Mouse (Mus musculus): Measurements from ENCODE around the gene Olfr266.

Gene Olfr266

GRCm38 (mm10) chr3:106826187-106826586, at the start of gene Olfr266:
Gene Olfr266, minus strand, starts transcription at chr3:106826287.
- DNase-seq (ENCODE audit: low read depth, low spot score) = no peak

GRCm38 (mm10) chr3:106875626-106876025, 49.5 kb upstream of the Olfr266 start:
- DNase-seq (ENCODE audit: low read depth, low spot score) = peak; percentile 28

GRCm38 (mm10) chr3:106872893-106873292, 46.8 kb upstream of the Olfr266 start:
- DNase-seq (ENCODE audit: low read depth, low spot score) = no peak

- DNase-seq (ENCODE audit: low read depth, low spot score) = no peak
Measured at GRCm38 (mm10) chr3:106832107-106832506, 6.0 kb upstream of the Olfr266 start.

- peak; percentile 18 for DNase-seq (ENCODE audit: low read depth, low spot score)
Measured at GRCm38 (mm10) chr3:106817676-106818075, 8.4 kb downstream of the Olfr266 start.

- no peak for DNase-seq (ENCODE audit: low read depth, low spot score)
Measured at GRCm38 (mm10) chr3:106808972-106809695, 17.0 kb downstream of the Olfr266 start.

- no peak for DNase-seq (ENCODE audit: low read depth, low spot score)
Measured at GRCm38 (mm10) chr3:106798079-106798478, 28.0 kb downstream of the Olfr266 start.

- DNase-seq (ENCODE audit: low read depth, low spot score) = peak; percentile 17
Measured at GRCm38 (mm10) chr3:106789930-106790329, 36.2 kb downstream of the Olfr266 start, which contains the start of gene Cd53. Gene Cd53, minus strand, starts transcription at chr3:106790149.

GRCm38 (mm10) chr3:106788440-106788887, 37.6 kb downstream of the Olfr266 start:
- no peak for DNase-seq (ENCODE audit: low read depth, low spot score)

GRCm38 (mm10) chr3:106787972-106788371, 38.1 kb downstream of the Olfr266 start:
- DNase-seq (ENCODE audit: low read depth, low spot score) = no peak

- DNase-seq (ENCODE audit: low read depth, low spot score) = no peak
Measured at GRCm38 (mm10) chr3:106785130-106785529, 41.0 kb downstream of the Olfr266 start.

- DNase-seq (ENCODE audit: low read depth, low spot score) = no peak
Measured at GRCm38 (mm10) chr3:106771834-106772233, 54.3 kb downstream of the Olfr266 start.
